Mouse (Mus musculus): Measurements from ENCODE around the gene Mvb12b. TPM values are rescaled to one million over a fixed set of nuclear protein-coding genes. Genes with fewer than 3 reads are reported as not detected.

The Mvb12b gene
- total RNA-seq, 2 experiments from 2014 or later, result 83.9 to 86.7 TPM

DNA sequence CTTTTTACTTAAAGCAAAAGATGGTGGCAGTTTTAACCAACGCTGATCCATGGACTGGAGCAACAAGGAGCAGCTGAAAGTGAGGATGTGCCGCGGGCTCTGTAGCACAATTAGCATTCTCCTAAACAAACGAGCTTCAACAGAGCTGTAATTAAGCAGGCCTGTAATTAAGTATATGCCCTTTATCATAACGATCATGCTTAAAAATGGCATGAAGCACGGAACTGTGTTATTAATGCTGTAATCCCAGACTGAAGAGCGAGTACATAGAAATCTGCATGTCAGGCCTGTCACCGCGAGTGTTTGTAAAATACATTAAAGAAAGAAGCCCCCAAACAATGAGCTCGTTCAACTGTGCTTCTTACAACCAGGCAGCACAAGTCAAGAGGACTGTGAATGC lies 128.3 kb downstream of the Mvb12b start:
- intact Hi-C loops (cut with DNase I), result no loop called here
- DNase-seq (ENCODE audit: low spot score in 2 of 2), result no peak

DNA sequence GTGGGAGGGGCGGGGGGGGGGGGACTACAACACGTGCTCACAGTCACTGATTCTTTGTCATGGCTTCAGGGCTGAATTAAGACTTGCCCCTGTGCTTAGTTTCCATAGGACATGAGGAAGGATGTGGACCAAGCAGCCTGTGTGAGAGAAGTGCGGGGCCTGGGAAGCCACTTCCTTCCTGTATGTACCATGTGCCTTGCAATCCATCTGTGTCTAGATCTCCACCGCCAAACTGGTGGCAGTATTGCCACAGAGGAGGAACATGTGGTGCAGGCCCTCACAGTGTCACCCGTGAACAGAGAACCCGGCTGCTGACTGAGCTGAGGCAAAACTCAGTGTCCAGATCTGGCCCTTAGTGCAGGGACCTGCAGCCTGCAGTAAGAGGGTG lies 132.1 kb downstream of the Mvb12b start:
- intact Hi-C loops (cut with DNase I), result no loop called here
- peak in 1 of 2 experiments; percentile 47 for DNase-seq (ENCODE audit: low spot score in 2 of 2)

DNA sequence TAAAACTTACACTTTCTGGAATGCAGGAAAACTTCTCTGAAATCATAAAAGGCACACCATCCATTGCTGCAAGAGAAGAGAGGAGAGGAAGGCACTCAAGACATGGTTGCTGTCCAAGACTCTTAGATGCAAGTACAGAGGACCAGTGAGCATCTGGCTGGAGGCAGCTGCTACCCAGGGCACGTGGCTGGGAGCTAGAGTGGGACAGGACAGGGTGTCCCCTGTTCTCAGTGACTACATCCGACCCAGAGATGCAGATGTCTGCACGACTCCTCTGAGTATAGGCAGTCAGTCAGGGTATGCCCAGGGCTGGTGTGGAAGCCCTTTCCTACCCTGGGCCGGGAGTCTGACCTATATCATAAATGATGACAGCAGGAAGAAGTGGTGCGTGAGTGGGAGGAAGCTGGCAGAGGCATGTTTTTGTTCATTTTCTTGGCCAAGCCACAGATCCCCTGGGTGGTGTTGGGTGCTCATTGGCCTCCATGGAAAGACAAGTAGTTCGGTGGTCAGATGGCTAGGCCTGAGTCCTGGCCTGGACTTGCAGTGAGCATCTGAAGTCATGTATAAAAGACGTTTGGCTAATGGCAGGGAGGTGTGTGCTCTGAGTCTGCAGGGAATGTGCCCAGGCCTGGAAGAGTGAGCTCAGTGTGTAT lies 132.6 kb downstream of the Mvb12b start:
- intact Hi-C loops (cut with DNase I), result loop anchor here (5.0 kb wide), 1 partner anchor 57 kb away; no protein-coding TSS in a partner anchor
- peak in 1 of 2 experiments; percentile 37 for DNase-seq (ENCODE audit: low spot score in 2 of 2)

DNA sequence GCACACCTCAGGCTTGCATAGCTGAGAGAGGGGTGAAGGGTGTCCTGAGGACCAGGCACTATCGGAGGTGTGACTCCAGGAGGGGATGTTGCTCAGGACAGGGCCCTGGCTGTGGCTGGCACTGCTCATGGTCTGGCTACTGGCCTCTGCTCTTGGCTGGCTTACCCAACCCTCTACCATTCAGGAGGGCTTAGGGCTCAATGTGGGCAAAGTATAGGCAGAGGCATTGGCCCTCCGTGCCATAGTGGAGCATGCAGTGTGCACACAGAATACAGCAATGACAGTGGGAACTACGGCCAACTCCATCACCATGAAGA lies 133.5 kb downstream of the Mvb12b start:
- no peak for DNase-seq (ENCODE audit: low spot score in 2 of 2)
- intact Hi-C loops (cut with DNase I), result loop anchor here (5.0 kb wide), 1 partner anchor 58 kb away; no protein-coding TSS in a partner anchor

DNA sequence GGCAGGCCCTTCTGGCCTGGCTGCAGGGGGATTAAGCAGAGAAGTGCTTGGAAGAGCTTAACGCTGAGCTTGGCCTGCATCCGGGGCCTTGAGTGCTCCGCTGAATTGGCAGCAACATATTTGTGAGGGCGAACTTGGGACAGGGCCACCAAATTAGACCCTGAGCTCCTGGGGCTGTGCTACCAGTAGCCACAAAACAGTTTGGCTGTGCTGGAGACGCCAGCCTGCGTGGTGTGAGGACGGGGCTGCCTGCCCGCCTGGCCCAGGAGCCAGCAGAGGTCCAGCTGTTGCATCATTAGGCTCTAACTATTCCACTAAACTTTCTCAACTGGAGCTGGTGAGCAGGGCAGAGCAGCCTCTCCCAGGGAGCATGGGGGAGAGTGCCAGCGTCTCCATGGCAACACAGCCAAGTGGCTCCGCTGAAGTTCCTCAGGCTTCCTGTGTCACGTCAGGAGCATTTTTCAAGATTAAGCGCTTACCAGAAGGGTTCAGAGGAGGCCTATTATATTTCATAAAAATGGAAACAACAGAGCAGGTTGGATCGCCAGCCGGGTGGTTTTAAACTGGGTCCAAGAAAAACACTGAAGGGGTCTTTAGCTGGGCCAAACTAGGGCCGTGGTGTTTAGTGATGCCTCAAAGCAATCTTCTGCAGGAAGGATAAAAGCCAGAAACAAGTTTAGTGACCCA lies 134.0 kb downstream of the Mvb12b start:
- intact Hi-C loops (cut with DNase I), result loop anchor here (5.0 kb wide), 1 partner anchor 59 kb away; no protein-coding TSS in a partner anchor
- DNase-seq (ENCODE audit: low spot score in 2 of 2), result peak; percentile 74 to 88

DNA sequence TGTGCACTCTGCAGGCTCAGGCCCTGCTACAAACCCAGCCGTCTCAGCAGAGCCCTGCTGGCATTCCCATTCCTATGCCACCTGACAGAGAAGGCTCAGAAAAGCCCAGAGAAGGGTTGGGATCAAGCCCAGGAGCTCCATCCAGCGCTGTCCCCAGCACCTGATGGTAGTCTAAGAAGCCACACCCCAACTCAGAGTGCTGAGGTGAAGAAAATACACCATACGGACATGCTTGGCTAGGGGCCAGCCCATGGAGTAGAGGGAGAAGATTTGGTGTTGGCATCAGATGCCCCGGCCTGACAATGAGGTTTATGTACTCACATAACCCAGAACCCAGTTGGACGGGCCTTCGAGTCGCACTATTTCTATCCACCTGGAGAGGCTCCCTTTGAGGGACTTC lies 137.1 kb downstream of the Mvb12b start:
- intact Hi-C loops (cut with DNase I), result loop anchor here (5.0 kb wide), 1 partner anchor 62 kb away; no protein-coding TSS in a partner anchor

DNA sequence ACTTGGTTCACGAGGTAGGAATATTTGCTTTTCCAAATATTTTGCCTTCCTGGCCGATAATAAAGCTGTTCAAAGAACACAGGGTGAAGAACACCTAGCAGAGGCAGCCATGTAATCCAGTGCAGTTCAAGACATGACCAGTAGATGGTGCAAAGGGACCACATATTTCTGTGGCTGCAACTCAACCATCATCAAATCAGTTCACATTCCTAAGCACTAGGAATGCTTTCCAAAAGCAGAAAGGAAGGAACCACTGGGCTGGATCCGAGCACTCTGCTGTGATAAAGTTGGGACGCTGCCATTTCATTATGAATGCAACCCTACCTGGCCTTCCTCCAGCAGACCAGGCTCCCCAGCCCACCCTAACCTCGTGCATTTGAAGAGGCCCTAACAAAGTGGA lies 141.3 kb downstream of the Mvb12b start:
- intact Hi-C loops (cut with DNase I), result loop anchor here (5.0 to 10.0 kb wide), 3 partner anchors 211 to 888 kb away; no protein-coding TSS in a partner anchor
- peak; percentile 90 to 92 for DNase-seq (ENCODE audit: low spot score in 2 of 2)

More for the DNA sequence above, 137.1 kb downstream of the Mvb12b start:
- no peak for DNase-seq (ENCODE audit: low spot score in 2 of 2)

DNA sequence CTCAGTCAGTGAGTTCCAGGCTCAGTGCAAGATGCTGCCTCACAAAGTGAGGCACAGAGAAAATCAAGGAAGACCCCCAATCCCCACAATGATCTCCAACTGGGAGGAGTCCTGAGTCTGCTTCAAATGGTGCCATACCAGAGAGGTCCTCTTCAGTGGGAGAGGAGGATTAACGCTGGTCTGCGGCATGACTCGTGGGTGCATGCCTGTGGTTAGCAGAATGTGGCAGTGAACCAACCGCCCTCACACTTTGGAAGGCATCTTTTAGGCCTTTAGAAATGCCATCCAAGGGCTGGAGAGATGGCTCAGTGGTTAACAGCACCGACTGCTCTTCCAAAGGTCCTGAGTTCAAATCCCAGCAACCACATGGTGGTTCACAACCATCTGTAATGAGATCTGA lies 142.0 kb downstream of the Mvb12b start:
- intact Hi-C loops (cut with DNase I), result loop anchor here (5.0 to 10.0 kb wide), 3 partner anchors 212 to 889 kb away; no protein-coding TSS in a partner anchor
- DNase-seq (ENCODE audit: low spot score in 2 of 2), result no peak

DNA sequence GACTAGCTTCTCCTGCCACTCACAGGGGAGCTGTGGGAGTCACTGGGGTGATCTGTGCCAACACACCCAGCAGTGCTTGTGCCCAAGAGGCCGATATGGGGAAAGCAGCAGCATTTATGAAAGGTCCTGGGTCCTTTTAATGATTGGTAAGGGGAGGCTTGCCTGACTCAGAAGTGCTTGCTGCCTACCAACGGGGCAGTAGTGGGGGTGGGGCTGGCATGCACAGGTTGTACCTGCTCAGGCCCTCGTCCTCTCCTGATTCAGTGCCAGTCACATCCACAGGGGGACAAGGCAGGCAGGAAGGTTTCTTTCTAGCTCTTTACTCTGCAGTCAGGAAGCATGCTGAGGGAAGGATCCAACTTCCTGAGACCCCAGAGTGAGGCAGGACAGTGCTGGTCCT lies 150.6 kb downstream of the Mvb12b start:
- intact Hi-C loops (cut with DNase I), result no loop called here
- no peak for DNase-seq (ENCODE audit: low spot score in 2 of 2)

DNA sequence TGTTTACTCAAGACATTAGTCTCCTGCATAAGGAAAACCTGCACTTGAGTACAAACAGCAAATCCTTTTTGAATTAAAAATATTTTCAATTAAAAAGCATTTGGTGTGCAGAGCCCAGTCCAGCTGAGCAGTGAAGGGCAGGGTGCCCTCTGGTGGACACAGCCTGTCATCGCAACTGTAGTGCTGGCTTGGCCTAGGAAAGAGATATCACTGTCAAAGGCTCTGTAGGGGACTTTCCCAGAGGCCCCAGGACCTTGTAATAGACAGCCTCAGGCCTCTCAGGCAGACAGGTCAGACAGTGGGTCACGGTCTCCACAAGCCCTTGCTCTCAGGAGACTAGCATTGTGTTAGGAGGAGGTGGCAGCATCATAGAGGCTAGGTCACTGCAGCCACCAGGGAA lies 151.0 kb downstream of the Mvb12b start:
- intact Hi-C loops (cut with DNase I), result loop anchor here (1.0 kb wide), 1 partner anchor 54 kb away; no protein-coding TSS in a partner anchor
- peak; percentile 72 to 77 for DNase-seq (ENCODE audit: low spot score in 2 of 2)

DNA sequence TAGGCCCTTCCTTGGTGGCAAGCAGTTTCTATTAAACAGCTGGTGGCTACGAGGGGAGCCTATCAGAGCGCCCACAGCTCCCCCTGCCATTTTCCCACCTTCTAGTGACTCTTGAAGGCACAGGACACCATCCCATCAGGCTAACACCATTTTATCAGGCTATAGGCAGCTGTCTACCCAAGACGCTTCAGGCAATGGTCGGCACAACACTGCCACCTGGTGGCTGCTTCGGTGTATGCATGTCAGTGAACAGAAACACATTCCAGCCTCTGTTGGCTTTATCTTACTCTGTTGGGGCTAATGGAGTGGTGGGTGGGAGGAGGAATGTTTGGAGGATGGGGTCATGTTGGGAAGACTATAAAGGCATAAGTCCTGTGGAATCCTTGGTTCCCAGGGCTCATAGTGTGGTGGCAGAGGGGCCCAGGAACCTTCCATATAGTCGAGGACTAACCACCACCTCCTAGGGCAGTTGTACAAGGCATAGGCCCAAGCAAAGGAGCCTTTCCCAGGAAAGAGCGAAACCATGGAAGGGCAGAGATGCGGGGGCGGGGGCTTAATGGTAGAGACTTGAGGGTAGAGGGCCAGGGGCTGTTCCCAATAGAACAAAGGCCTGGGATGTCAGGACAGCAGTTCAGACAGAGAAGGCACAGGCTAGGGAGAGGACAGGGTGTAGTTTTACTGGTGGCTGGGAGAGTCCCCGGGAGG lies 152.8 kb downstream of the Mvb12b start:
- intact Hi-C loops (cut with DNase I), result loop anchor here (2.0 kb wide), 1 partner anchor 248 kb away; no protein-coding TSS in a partner anchor
- DNase-seq (ENCODE audit: low spot score in 2 of 2), result peak; percentile 82 to 84

DNA sequence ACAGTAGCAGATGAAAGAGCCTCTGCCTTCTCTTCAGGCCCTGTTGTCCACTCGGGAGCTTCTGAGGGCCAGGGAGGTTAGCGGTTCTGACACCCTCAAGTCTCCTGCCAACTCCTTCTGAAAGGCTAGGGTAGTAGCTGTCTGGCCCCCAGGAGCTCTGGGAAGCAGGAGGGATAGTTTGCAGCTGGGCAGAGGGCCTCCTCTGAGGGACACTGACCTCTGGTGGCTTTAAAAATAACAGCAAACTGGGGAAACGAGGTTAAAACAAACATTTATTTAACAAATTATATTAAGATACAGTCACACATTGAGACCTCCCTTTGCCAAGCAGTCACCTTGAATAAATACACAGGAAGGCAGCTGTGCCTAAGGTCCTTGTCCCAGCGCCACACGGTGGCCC lies 158.0 kb downstream of the Mvb12b start:
- intact Hi-C loops (cut with DNase I), result no loop called here
- DNase-seq (ENCODE audit: low spot score in 2 of 2), result no peak

DNA sequence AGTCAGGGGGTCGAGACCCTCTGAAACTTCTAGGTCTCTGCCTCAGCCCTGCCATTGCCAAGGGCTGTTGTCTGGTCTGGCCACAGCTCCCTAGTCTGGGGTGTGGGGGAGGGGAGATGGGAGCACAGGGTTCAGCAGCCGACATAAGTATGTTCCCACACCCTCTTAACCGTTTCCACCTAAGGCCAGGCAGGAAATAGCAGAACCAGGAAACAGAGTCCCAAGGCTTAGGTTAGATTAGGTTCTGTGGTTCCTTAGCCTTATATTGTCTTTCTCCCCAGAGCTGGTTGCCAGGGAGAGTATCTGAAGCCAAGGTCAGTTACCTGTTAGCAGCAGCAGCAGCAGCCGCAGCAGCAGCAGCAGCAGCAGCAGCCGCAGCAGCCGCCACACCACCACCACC lies 160.5 kb downstream of the Mvb12b start:
- no peak for DNase-seq (ENCODE audit: low spot score in 2 of 2)
- intact Hi-C loops (cut with DNase I), result no loop called here

DNA sequence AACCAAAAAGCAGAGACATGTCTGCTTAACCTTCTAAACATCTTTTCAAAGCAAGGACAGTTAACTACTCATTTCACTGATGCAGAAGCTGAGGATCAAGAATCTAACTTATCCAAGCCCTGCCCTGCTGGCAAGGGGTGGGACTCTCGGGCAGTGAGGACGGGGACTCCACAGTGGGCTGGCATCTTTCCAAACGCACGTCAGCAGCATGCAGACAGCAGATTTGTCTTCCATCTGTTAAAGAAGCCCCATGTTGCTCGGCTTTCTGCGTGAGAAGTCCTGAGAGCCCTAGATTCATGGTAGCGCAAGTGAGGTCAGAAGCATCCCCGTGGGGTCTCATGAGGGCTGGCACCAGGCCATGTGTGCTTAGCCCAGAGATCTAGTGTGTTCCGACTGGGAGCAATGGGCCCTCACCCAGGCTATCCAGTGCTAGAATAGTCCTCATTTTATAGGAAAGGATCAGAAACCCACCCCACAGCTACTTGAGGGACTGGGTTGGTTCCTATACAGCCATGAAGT lies 167.3 kb downstream of the Mvb12b start:
- DNase-seq (ENCODE audit: low spot score in 2 of 2), result no peak
- intact Hi-C loops (cut with DNase I), result no loop called here

DNA sequence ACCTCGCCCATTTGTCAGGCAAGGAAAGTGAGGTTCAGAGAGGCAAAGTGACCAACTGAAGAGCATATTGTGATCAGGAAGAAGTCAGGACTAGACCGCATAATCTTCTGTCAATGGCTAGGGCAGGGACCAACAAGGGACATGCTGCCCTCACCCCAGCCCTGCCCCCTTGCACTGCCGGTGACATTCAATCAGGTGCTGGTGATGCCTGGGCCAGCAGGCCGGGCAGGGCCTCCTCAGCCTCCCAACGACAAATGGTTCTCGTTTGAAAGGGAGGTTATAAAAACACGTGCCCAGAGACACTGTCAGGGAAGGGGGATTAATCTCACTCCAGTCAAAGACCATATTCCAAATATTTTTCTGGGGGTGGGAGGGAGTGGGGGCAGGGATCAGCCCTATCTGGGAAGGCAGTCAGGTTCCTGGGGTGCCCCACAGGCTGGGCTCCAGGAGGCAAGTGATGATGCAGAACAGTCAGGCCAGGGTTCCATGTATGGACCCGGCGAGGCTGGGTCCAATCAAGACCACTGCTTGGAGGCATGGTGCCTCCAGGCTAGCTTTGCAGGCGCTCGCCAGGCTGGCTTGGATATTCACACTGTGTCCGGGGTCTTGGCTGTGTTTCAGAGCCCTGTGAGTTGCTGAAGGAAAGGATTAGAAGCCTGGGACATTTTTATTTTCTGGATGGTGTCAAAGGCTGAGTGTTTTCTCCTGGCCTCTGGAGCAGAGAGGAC lies 168.2 kb downstream of the Mvb12b start:
- no peak for DNase-seq (ENCODE audit: low spot score in 2 of 2)
- intact Hi-C loops (cut with DNase I), result no loop called here

DNA sequence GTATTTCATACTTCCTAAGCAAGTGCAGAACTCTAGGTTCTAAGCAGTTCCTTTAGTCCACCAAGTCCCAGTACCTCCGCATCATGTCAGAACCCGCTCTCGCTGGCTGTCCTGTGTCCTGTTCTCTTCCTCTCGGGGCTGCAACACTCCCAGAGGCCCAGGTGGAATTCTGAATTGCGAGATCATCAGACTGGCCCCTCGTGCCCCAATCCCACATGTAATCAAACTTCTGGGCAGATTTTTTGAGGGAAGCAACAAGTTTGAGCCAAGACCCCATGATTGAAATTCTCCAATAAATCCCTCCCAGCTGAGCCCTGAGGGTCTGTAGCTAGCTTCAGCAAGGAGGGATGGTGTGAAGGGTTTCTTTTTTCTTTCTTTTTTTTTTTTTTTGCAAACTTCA lies 169.2 kb downstream of the Mvb12b start:
- intact Hi-C loops (cut with DNase I), result no loop called here
- no peak for DNase-seq (ENCODE audit: low spot score in 2 of 2)

DNA sequence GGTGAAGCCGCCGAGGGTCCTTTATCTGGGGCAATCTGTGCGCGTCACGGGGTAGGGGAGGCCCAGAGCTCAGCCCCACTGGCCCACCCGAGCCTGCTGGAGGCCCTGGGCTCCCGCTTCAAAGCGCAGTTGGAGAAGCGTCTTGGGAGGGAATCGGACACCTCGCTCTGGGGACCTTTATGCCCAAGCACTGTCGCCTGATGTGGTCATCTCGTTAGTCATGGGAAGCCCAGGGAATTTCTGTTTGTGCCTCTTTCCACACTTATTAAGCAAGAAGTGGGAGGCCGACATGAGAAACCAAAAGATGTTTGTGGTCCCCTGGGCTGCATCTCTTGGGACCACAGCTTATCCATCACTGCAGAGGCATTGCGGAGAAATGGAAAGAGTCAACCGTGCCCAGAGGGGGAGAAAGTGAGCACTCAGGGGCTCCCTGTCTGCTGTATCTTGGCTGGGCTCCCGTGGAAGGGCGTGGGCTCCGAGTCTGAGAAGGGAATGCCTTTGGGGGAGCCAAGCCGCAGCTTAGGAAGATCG lies 169.9 kb downstream of the Mvb12b start:
- intact Hi-C loops (cut with DNase I), result no loop called here

DNA sequence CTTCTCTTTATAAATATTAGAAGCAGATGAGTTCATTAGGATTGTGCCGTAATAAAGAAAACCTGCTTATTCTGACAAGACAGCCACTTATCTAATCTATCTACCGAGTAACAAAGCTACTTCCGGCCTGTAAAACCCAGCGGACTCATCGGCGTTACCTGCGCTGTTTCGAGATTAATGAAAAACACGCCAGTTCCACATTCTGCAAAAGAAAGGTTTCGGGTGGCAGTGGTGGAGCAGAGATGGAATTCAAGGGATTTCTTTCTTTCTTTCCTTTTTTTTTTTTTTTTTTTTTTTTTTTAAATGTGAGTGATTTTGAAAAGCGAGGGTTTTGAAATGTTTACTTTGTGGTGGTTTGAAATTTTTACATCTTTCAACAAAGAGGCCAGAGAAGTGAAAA lies 170.4 kb downstream of the Mvb12b start:
- intact Hi-C loops (cut with DNase I), result no loop called here
- no peak for DNase-seq (ENCODE audit: low spot score in 2 of 2)

More for the DNA sequence above, 169.9 kb downstream of the Mvb12b start:
- no peak for DNase-seq (ENCODE audit: low spot score in 2 of 2)

DNA sequence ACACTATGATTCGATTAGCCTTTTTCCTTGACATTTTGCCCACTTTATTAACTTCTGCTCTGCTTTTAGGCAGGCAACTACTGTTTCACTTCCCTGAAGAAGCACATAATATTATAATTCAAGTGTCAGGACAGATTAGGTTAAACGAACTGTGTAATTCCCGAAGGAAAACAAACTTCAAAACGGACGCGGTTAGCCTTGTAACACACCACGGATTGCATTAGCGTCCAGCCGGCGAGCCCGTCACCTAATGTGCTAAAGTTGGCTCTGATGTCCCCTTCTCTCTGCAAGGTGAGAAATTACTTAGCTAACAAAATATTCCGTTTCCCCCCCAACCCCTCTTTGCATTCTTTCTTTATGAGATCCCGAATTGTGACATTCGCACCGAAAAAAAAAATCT lies 170.9 kb downstream of the Mvb12b start:
- no peak for DNase-seq (ENCODE audit: low spot score in 2 of 2)
- intact Hi-C loops (cut with DNase I), result no loop called here

All from left cerebral cortex, postnatal 25 days (tissue).